Mouse (Mus musculus): ENCODE measurements around the gene Lims1. TPM values are rescaled to one million over a fixed set of nuclear protein-coding genes. Genes with fewer than 3 reads are reported as not detected.

Gene Lims1
- polyA plus RNA-seq, 1 experiment: 23.0 TPM

GRCm38 (mm10) chr10:58404639-58405038, 81.4 kb downstream of the Lims1 start:
- Histone ChIP-seq H3K79me2 (ENCODE audit: control insufficient read depth, insufficient read depth) (peaks cover 12% of the 10 kb centered on the region), H3K4me2 (ENCODE audit: low read depth) (no peak overlapping the region), H3K27me3 (ENCODE audit: control insufficient read depth, insufficient read depth, insufficient read length) (no peaks in the 10 kb centered on the region), H3K36me3 (ENCODE audit: control insufficient read depth, insufficient read depth) (peaks cover 28% of the 10 kb centered on the region), H3K4me3 (no peak overlapping the region), H3ac (ENCODE audit: control insufficient read depth, insufficient read length) (no peak overlapping the region)
- TF ChIP-seq CEBPB (IDR thresholded peaks at IDR 0.05; ENCODE audit: insufficient read depth, poor library complexity, severe bottlenecking): no peak
- no peak for TF ChIP-seq E2F4 (IDR thresholded peaks at IDR 0.05; ENCODE audit: insufficient read depth)

DNA sequence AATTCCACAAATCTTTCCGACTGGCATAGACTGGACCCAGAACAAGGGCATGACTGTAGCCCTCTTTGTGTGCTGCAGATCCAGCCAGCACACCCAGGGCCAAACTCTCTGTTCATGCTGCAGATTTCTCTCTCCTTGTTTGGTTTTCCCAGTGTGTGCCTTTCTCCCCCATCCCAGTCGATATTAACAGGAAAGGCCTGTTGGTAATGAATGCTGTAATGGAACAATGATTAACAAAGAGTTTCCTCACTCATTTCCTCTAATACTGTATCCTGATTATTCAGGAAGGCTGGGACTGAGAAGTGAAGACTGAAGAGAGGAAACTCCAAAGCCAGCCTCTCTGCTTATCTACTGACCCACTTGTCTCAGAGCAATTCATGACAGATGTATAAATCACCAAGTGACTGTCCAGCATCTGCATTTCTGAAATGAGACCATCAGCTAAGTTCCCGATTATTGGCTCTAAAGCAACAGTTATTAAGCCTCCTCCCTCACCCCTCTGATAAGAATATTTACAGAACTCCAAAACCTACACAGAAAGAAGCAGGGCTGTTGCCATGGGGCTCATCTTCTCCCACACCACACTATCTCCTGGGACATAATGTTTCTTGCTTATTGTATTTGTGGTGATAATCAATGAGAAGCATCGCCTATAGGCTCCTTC, 82.2 kb downstream of the Lims1 start:
- no peak for TF ChIP-seq MYOG (IDR thresholded peaks at IDR 0.05; ENCODE audit: control insufficient read depth in 1 of 3, insufficient read depth in 1 of 3, insufficient read length in 2 of 3, low read depth in 2 of 3)
- H3K4me2 ChIP-seq (ENCODE audit: low read depth): no peak overlapping the region
- H3ac ChIP-seq (ENCODE audit: control insufficient read depth, insufficient read length): no peak overlapping the region
- peaks cover 35% of the 10 kb centered on the region for H3K36me3 ChIP-seq (ENCODE audit: control insufficient read depth, insufficient read depth)
- H3K79me2 ChIP-seq (ENCODE audit: control insufficient read depth, insufficient read depth): peaks cover 8% of the 10 kb centered on the region
- H3K4me3 ChIP-seq: no peak overlapping the region
- no peaks in the 10 kb centered on the region for H3K27me3 ChIP-seq (ENCODE audit: control insufficient read depth, insufficient read depth, insufficient read length)

- no peak overlapping the region for H3ac ChIP-seq (ENCODE audit: control insufficient read depth, insufficient read length)
- peaks cover 35% of the 10 kb centered on the region for H3K36me3 ChIP-seq (ENCODE audit: control insufficient read depth, insufficient read depth)
- H3K4me2 ChIP-seq (ENCODE audit: low read depth): no peak overlapping the region
- H3K79me2 ChIP-seq (ENCODE audit: control insufficient read depth, insufficient read depth): peaks cover 8% of the 10 kb centered on the region
- TF ChIP-seq USF1 (IDR thresholded peaks at IDR 0.05; ENCODE audit: low read depth) (no peak), MYOG (IDR thresholded peaks at IDR 0.05; ENCODE audit: control insufficient read depth in 1 of 3, insufficient read depth in 1 of 3, insufficient read length in 2 of 3, low read depth in 2 of 3) (no peak), MAX (IDR thresholded peaks at IDR 0.05; ENCODE audit: low read depth) (no peak), CEBPB (IDR thresholded peaks at IDR 0.05; ENCODE audit: insufficient read depth, poor library complexity, severe bottlenecking) (no peak), TCF3 (IDR thresholded peaks at IDR 0.05; ENCODE audit: insufficient read length, low read depth) (no peak), POLR2A (IDR thresholded peaks at IDR 0.05; ENCODE audit: insufficient read length, low read depth) (no peak), SRF (IDR thresholded peaks at IDR 0.05; ENCODE audit: control insufficient read depth, insufficient read length, low read depth) (no peak), E2F4 (IDR thresholded peaks at IDR 0.05; ENCODE audit: insufficient read depth) (no peak), REST (IDR thresholded peaks at IDR 0.05; ENCODE audit: insufficient read depth, insufficient read length) (no peak), POLR2AphosphoS2 (IDR thresholded peaks at IDR 0.05; ENCODE audit: insufficient read length, low read depth) (no peak), MYOD1 (IDR thresholded peaks at IDR 0.05; ENCODE audit: control insufficient read depth in 1 of 3, insufficient read length in 2 of 3, low read depth in 2 of 3) (no peak)
- no peak overlapping the region for H3K4me3 ChIP-seq
- no peaks in the 10 kb centered on the region for H3K27me3 ChIP-seq (ENCODE audit: control insufficient read depth, insufficient read depth, insufficient read length)
These were observed 82.7 kb downstream of the Lims1 start for GRCm38 (mm10) chr10:58405949-58406305.

- no peak overlapping the region for H3ac ChIP-seq (ENCODE audit: control insufficient read depth, insufficient read length)
- no peaks in the 10 kb centered on the region for H3K27me3 ChIP-seq (ENCODE audit: control insufficient read depth, insufficient read depth, insufficient read length)
- H3K79me2 ChIP-seq (ENCODE audit: control insufficient read depth, insufficient read depth): no peaks in the 10 kb centered on the region
- peaks cover 86% of the 10 kb centered on the region for H3K36me3 ChIP-seq (ENCODE audit: control insufficient read depth, insufficient read depth)
- H3K4me3 ChIP-seq: no peak overlapping the region
- TF ChIP-seq POLR2AphosphoS2 (IDR thresholded peaks at IDR 0.05; ENCODE audit: insufficient read length, low read depth): no peak
- TF ChIP-seq REST (IDR thresholded peaks at IDR 0.05; ENCODE audit: insufficient read depth, insufficient read length): no peak
- no peak for TF ChIP-seq CEBPB (IDR thresholded peaks at IDR 0.05; ENCODE audit: insufficient read depth, poor library complexity, severe bottlenecking)
- TF ChIP-seq MAX (IDR thresholded peaks at IDR 0.05; ENCODE audit: low read depth): no peak
- TF ChIP-seq MYOD1 (IDR thresholded peaks at IDR 0.05; ENCODE audit: control insufficient read depth in 1 of 3, insufficient read length in 2 of 3, low read depth in 2 of 3): no peak
- TF ChIP-seq SRF (IDR thresholded peaks at IDR 0.05; ENCODE audit: control insufficient read depth, insufficient read length, low read depth): no peak
- TF ChIP-seq POLR2A (IDR thresholded peaks at IDR 0.05; ENCODE audit: insufficient read length, low read depth): no peak
- no peak for TF ChIP-seq TCF3 (IDR thresholded peaks at IDR 0.05; ENCODE audit: insufficient read length, low read depth)
- TF ChIP-seq USF1 (IDR thresholded peaks at IDR 0.05; ENCODE audit: low read depth): no peak
- no peak for TF ChIP-seq MYOG (IDR thresholded peaks at IDR 0.05; ENCODE audit: control insufficient read depth in 1 of 3, insufficient read depth in 1 of 3, insufficient read length in 2 of 3, low read depth in 2 of 3)
- no peak overlapping the region for H3K4me2 ChIP-seq (ENCODE audit: low read depth)
These were observed 89.1 kb downstream of the Lims1 start for GRCm38 (mm10) chr10:58412331-58412730.

- Histone ChIP-seq H3K36me3 (ENCODE audit: control insufficient read depth, insufficient read depth) (peaks cover 86% of the 10 kb centered on the region), H3K4me3 (no peak overlapping the region), H3K27me3 (ENCODE audit: control insufficient read depth, insufficient read depth, insufficient read length) (no peaks in the 10 kb centered on the region), H3K79me2 (ENCODE audit: control insufficient read depth, insufficient read depth) (no peaks in the 10 kb centered on the region), H3ac (ENCODE audit: control insufficient read depth, insufficient read length) (no peak overlapping the region), H3K4me2 (ENCODE audit: low read depth) (no peak overlapping the region)
- TF ChIP-seq TCF12 (IDR thresholded peaks at IDR 0.05; ENCODE audit: insufficient read depth, poor library complexity, severe bottlenecking): no peak
- no peak for TF ChIP-seq SRF (IDR thresholded peaks at IDR 0.05; ENCODE audit: control insufficient read depth, insufficient read length, low read depth)
- TF ChIP-seq MYOG (IDR thresholded peaks at IDR 0.05; ENCODE audit: control insufficient read depth in 1 of 3, insufficient read depth in 1 of 3, insufficient read length in 2 of 3, low read depth in 2 of 3): no peak
- TF ChIP-seq USF1 (IDR thresholded peaks at IDR 0.05; ENCODE audit: low read depth): no peak
- no peak for TF ChIP-seq MYOD1 (IDR thresholded peaks at IDR 0.05; ENCODE audit: control insufficient read depth in 1 of 3, insufficient read length in 2 of 3, low read depth in 2 of 3)
- TF ChIP-seq MAX (IDR thresholded peaks at IDR 0.05; ENCODE audit: low read depth): no peak
- TF ChIP-seq TCF3 (IDR thresholded peaks at IDR 0.05; ENCODE audit: insufficient read length, low read depth): no peak
- no peak for TF ChIP-seq REST (IDR thresholded peaks at IDR 0.05; ENCODE audit: insufficient read depth, insufficient read length)
- no peak for TF ChIP-seq POLR2A (IDR thresholded peaks at IDR 0.05; ENCODE audit: insufficient read length, low read depth)
- no peak for TF ChIP-seq POLR2AphosphoS2 (IDR thresholded peaks at IDR 0.05; ENCODE audit: insufficient read length, low read depth)
- no peak for TF ChIP-seq E2F4 (IDR thresholded peaks at IDR 0.05; ENCODE audit: insufficient read depth)
- TF ChIP-seq CEBPB (IDR thresholded peaks at IDR 0.05; ENCODE audit: insufficient read depth, poor library complexity, severe bottlenecking): no peak
These were observed 89.6 kb downstream of the Lims1 start for GRCm38 (mm10) chr10:58412852-58413251.
